Mouse (Mus musculus) intestine, postnatal 0 days (tissue): ENCODE data around the gene 5430427O19Rik. TPM values are rescaled to one million over a fixed set of nuclear protein-coding genes. Genes with fewer than 3 reads are reported as not detected.

Source experiments
- ATAC-seq: fragments of 200-750 bp; cut with Nextera tagmentation; 2 replicates; pipeline ENCODE4 v1.8.0; 2017; ENCODE audit warnings: mild to moderate bottlenecking, moderate TSS enrichment, moderate library complexity
- H3K27ac ChIP-seq: fragments of 300-500 bp; sonication (generic); 2 replicates; pipeline ENCODE4 v1.5.1; 2014; ENCODE audit warnings: mild to moderate bottlenecking, low read depth, low read length, moderate library complexity
- H3K27me3 ChIP-seq: fragments of 300-500 bp; sonication (generic); replicated peaks from 2 replicates; pipeline ENCODE4 v1.6.1; 2014; ENCODE audit warnings: low read length, mixed read lengths; ENCODE audit not compliant: control insufficient read depth, insufficient read depth
- H3K36me3 ChIP-seq: fragments of 300-500 bp; sonication (generic); 2 replicates; pipeline ENCODE4 v1.6.1; 2014; ENCODE audit warnings: mild to moderate bottlenecking, moderate library complexity; ENCODE audit not compliant: control insufficient read depth, insufficient read depth
- H3K4me1 ChIP-seq: fragments of 300-500 bp; sonication (generic); replicated peaks from 2 replicates; pipeline ENCODE4 v1.6.1; 2014; ENCODE audit warnings: antibody characterized with exemption, low read length, mixed read lengths; ENCODE audit not compliant: control insufficient read depth, insufficient read depth
- H3K4me2 ChIP-seq: fragments of 300-500 bp; sonication (generic); replicated peaks from 2 replicates; pipeline ENCODE4 v1.6.1; 2014; ENCODE audit warnings: low read depth, mild to moderate bottlenecking, moderate library complexity
- H3K4me3 ChIP-seq: fragments of 300-500 bp; sonication (generic); 2 replicates; pipeline ENCODE4 v1.5.1; 2014; ENCODE audit warnings: low read depth, low read length
- H3K9ac ChIP-seq: fragments of 300-500 bp; sonication (generic); 2 replicates; pipeline ENCODE4 v1.6.1; 2014; ENCODE audit warnings: mild to moderate bottlenecking, low read depth, low read length
- H3K9me3 ChIP-seq: fragments of 300-500 bp; sonication (generic); 2 replicates; pipeline ENCODE4 v1.6.1; 2016; ENCODE audit warnings: mixed run types; ENCODE audit not compliant: control insufficient read depth
- CTCF ChIP-seq: sonication (generic); IDR thresholded peaks from 2 replicates; pipeline ENCODE4 v1.5.1; 2016; ENCODE audit warnings: low read depth, mild to moderate bottlenecking, control low read depth, antibody characterized with exemption, moderate library complexity
- WGBS: fragments of 180-500 bp; shearing (Covaris S2); extraction: QIAGEN DNeasy Blood & Tissue Kit; methylation state at CpG from one replicate; pipeline ENCODE4 v1.1.7; 2014; 5-methylcytosine and 5-hydroxymethylcytosine counted together
- polyA plus RNA-seq: library from polyadenylated mRNA; unstranded; fragments of >200 nt; fragmentation: Nextera tagmentation; extraction: Ambion mirVana; gene quantifications from 2 replicates; pipeline ENCODE4 v1.2.1, GENCODE M21; 2015

Gene 5430427O19Rik
- polyA plus RNA-seq, 1 experiment from 2014 or later: 0.07 TPM

DNA sequence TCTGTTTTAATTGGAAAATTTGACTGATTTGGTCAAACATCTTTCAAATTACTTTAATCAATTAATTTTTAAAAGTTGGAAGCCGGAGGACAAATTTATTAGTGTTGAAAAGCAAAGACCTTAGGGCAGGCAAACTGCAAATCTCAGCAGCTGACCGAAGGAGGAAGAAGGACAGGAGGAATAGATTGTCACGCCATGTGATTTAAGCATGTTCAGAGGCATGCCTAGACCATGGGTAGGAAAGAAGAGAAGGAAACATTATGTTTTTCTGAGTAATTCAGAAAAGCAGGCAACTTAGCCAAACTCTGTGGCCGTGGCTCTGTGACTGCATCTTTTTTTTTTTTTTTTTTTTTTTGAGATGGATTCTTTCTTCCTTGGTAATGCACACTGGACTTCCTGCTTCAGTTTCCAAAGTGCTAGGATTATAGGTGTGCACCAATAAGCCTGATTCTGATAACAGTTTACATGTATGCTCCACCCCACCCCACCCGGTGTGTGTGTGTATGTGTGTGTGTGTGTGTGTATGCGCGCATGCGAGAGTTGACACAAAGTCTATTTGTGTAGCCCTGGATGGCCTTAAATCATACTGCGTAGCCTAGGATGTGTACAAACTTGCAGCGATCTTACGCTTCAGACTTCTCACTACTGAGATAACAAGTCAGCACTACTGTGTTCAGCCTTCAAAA lies 1.4 kb downstream of the 5430427O19Rik start:
- H3K9ac ChIP-seq: no peak overlapping the region
- 83% methylated on average over 11 of the region's 11 CpGs for WGBS

GRCm38 (mm10) chrX:85874367-85874766 lies 4.2 kb downstream of the 5430427O19Rik start:
- Histone ChIP-seq H3K4me2 (no peak overlapping the region), H3K4me3 (no peak overlapping the region), H3K27ac (no peak overlapping the region), H3K4me1 (no peaks in the 10 kb centered on the region), H3K9ac (no peak overlapping the region), H3K27me3 (no peaks in the 10 kb centered on the region), H3K36me3 (no peaks in the 10 kb centered on the region), H3K9me3 (no peaks in the 10 kb centered on the region)
- no peak for ATAC-seq
- WGBS: 86% methylated on average over 4 of the region's 4 CpGs
- TF ChIP-seq CTCF: no peak

More for the DNA sequence above, 1.4 kb downstream of the 5430427O19Rik start:
- H3K9me3 ChIP-seq: no peaks in the 10 kb centered on the region
- no peak for ATAC-seq
- TF ChIP-seq CTCF: no peak
- no peaks in the 10 kb centered on the region for H3K27me3 ChIP-seq
- no peak overlapping the region for H3K4me3 ChIP-seq
- H3K4me2 ChIP-seq: no peak overlapping the region
- H3K36me3 ChIP-seq: no peaks in the 10 kb centered on the region
- H3K4me1 ChIP-seq: no peaks in the 10 kb centered on the region
- H3K27ac ChIP-seq: no peak overlapping the region

DNA sequence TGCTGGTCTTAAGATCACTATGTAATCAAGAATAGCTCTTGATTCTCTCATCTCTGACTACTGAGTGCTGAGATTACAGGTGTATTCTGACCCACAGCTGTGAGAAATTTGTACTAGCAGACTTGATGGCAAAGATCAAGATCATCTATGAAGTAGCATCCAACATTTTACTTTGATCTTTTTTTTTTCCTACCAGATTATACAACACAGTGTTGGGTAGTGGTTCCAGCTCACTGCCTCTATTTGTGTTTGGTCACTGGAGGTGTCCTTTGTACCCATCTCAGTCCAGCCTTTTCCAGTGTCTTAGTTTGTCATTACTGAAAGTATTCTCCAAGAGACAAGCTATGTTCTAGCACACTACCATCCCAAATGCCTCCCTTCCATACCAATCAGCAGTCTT lies 5.8 kb downstream of the 5430427O19Rik start:
- ATAC-seq: no peak
- Histone ChIP-seq H3K9ac (no peak overlapping the region), H3K36me3 (no peaks in the 10 kb centered on the region), H3K9me3 (no peaks in the 10 kb centered on the region), H3K4me2 (no peak overlapping the region), H3K4me3 (no peak overlapping the region), H3K27ac (no peak overlapping the region), H3K27me3 (no peaks in the 10 kb centered on the region), H3K4me1 (no peaks in the 10 kb centered on the region)
- TF ChIP-seq CTCF: no peak

GRCm38 (mm10) chrX:85877747-85878146 lies 7.6 kb downstream of the 5430427O19Rik start:
- Histone ChIP-seq H3K9ac (no peak overlapping the region), H3K27me3 (no peaks in the 10 kb centered on the region), H3K4me1 (no peaks in the 10 kb centered on the region), H3K4me2 (no peak overlapping the region), H3K9me3 (no peaks in the 10 kb centered on the region), H3K27ac (no peak overlapping the region), H3K36me3 (no peaks in the 10 kb centered on the region), H3K4me3 (no peak overlapping the region)
- ATAC-seq: no peak
- 54% methylated on average over 2 of the region's 2 CpGs for WGBS
- TF ChIP-seq CTCF: no peak

DNA sequence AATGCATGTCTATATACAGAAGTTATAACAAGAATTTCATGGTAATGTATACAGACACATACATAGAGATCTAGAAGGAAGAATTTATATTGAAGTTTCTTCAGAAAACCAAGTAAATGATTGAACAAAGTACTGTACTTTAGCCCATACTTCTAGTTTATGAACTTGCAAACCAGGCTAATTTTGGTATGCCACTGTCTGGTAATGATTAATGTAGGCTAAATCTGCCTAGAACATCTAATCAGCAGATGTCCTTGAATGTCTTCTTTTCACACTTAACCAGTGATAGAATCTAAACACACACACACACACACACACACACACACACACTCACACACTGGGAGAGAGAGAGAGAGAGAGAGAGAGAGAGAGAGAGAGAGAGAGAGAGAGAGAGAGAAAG lies 8.1 kb downstream of the 5430427O19Rik start:
- no peak overlapping the region for H3K4me3 ChIP-seq
- H3K9ac ChIP-seq: no peak overlapping the region
- no peak overlapping the region for H3K4me2 ChIP-seq
- no peaks in the 10 kb centered on the region for H3K9me3 ChIP-seq
- H3K36me3 ChIP-seq: no peaks in the 10 kb centered on the region
- TF ChIP-seq CTCF: no peak
- no peaks in the 10 kb centered on the region for H3K4me1 ChIP-seq
- no peak overlapping the region for H3K27ac ChIP-seq
- no peaks in the 10 kb centered on the region for H3K27me3 ChIP-seq
- ATAC-seq: peak; percentile 56

GRCm38 (mm10) chrX:85879198-85879977 lies 9.2 kb downstream of the 5430427O19Rik start:
- Histone ChIP-seq H3K4me1 (no peaks in the 10 kb centered on the region), H3K9me3 (no peaks in the 10 kb centered on the region), H3K36me3 (no peaks in the 10 kb centered on the region), H3K4me2 (no peak overlapping the region), H3K27ac (no peak overlapping the region), H3K4me3 (no peak overlapping the region), H3K27me3 (no peaks in the 10 kb centered on the region), H3K9ac (no peak overlapping the region)
- no peak for ATAC-seq
- peak; percentile 76 for TF ChIP-seq CTCF
- 59% methylated on average over 7 of the region's 7 CpGs for WGBS
